Mouse (Mus musculus) neural tube, embryonic 14.5 days (tissue): ENCODE measurements around the gene Neu4. TPM values are rescaled to one million over a fixed set of nuclear protein-coding genes. Genes with fewer than 3 reads are reported as not detected.

ENCODE experiments used
- ATAC-seq: fragments of 200-750 bp; cut with Nextera tagmentation; 2 replicates; pipeline ENCODE4 v1.8.0; 2017; ENCODE audit warnings: low read depth, mild to moderate bottlenecking, moderate TSS enrichment, moderate library complexity
- H3K27ac ChIP-seq: fragments of 300-500 bp; sonication (generic); 2 replicates; pipeline ENCODE4 v1.5.1; 2014; ENCODE audit warnings: low read depth, mild to moderate bottlenecking, control low read depth, low read length, moderate library complexity, mixed read lengths
- H3K27me3 ChIP-seq: fragments of 300-500 bp; sonication (generic); 2 replicates; pipeline ENCODE4 v1.6.1; 2014; ENCODE audit warnings: low read length; ENCODE audit not compliant: control insufficient read depth, insufficient read depth
- H3K36me3 ChIP-seq: fragments of 300-500 bp; sonication (generic); 2 replicates; pipeline ENCODE4 v1.6.1; 2014; ENCODE audit warnings: low read length, mixed read lengths; ENCODE audit not compliant: control insufficient read depth, insufficient read depth
- H3K4me1 ChIP-seq: fragments of 300-500 bp; sonication (generic); 2 replicates; pipeline ENCODE4 v1.6.1; 2014; ENCODE audit warnings: low read length; ENCODE audit not compliant: control insufficient read depth, insufficient read depth
- H3K4me2 ChIP-seq: fragments of 300-500 bp; sonication (generic); 2 replicates; pipeline ENCODE4 v1.6.1; 2014; ENCODE audit warnings: mild to moderate bottlenecking, low read depth, low read length, control low read depth
- H3K4me3 ChIP-seq: fragments of 300-500 bp; sonication (generic); 2 replicates; pipeline ENCODE4 v1.5.1; 2014; ENCODE audit warnings: low read depth, low read length, control low read depth, mixed read lengths
- H3K9ac ChIP-seq: fragments of 300-500 bp; sonication (generic); replicated peaks from 2 replicates; pipeline ENCODE4 v1.6.1; 2014; ENCODE audit warnings: low read depth, mild to moderate bottlenecking, control low read depth, low read length, mixed read lengths
- H3K9me3 ChIP-seq: fragments of 300-500 bp; sonication (generic); 2 replicates; pipeline ENCODE4 v1.6.1; 2016; ENCODE audit warnings: low read length; ENCODE audit not compliant: control insufficient read depth
- WGBS: fragments of 180-500 bp; shearing (Covaris S2); extraction: QIAGEN DNeasy Blood & Tissue Kit; methylation state at CpG from one replicate; pipeline ENCODE4 v1.1.7; 2014; 5-methylcytosine and 5-hydroxymethylcytosine counted together
- polyA plus RNA-seq: library from polyadenylated mRNA; unstranded; fragments of >200 nt; fragmentation: Nextera tagmentation; extraction: Ambion mirVana; gene quantifications from 2 replicates; pipeline ENCODE4 v1.2.1, GENCODE M21; 2014

Neu4 gene
- polyA plus RNA-seq, 1 experiment from 2014 or later = not detected

- Histone ChIP-seq H3K9ac (no peak overlapping the region), H3K4me1 (no peaks in the 10 kb centered on the region), H3K27ac (no peak overlapping the region), H3K4me2 (no peak overlapping the region), H3K27me3 (no peaks in the 10 kb centered on the region), H3K4me3 (no peak overlapping the region), H3K9me3 (no peaks in the 10 kb centered on the region), H3K36me3 (no peaks in the 10 kb centered on the region)
- 90% methylated on average over 6 of the region's 6 CpGs for WGBS
- no peak for ATAC-seq
Measured at GRCm38 (mm10) chr1:94074756-94075155, 54.5 kb downstream of the Neu4 start.

- Histone ChIP-seq H3K36me3 (no peaks in the 10 kb centered on the region), H3K27ac (no peak overlapping the region), H3K4me1 (no peaks in the 10 kb centered on the region), H3K9ac (no peak overlapping the region), H3K4me3 (no peak overlapping the region), H3K4me2 (no peak overlapping the region), H3K27me3 (no peaks in the 10 kb centered on the region), H3K9me3 (no peaks in the 10 kb centered on the region)
- 41% methylated on average over 1 of the region's 1 CpGs for WGBS
- ATAC-seq = no peak
Measured at GRCm38 (mm10) chr1:94076702-94077101, 56.5 kb downstream of the Neu4 start.

Other genes with a start within 250 kb of the Neu4 start
- 152 and 153 TPM in 2 replicates for gene Dtymk, start 218.5 kb upstream of the Neu4 start, polyA plus RNA-seq
- gene Ing5, start 216.5 kb upstream of the Neu4 start, polyA plus RNA-seq = 9.4 and 10.2 TPM in 2 replicates
- gene D2hgdh, start 195.5 kb upstream of the Neu4 start, polyA plus RNA-seq = 12.3 and 14.7 TPM in 2 replicates
- gene Gal3st2, start 159.1 kb upstream of the Neu4 start, polyA plus RNA-seq = not detected in 2 replicates
- gene Gal3st2b, start 102.1 kb upstream of the Neu4 start, polyA plus RNA-seq = not detected in 2 replicates
- not detected in 2 replicates for gene Gal3st2c, start 29.9 kb upstream of the Neu4 start, polyA plus RNA-seq
- gene Pdcd1, start 32.1 kb downstream of the Neu4 start, polyA plus RNA-seq = not detected in 2 replicates